In the genomic region with DNA sequence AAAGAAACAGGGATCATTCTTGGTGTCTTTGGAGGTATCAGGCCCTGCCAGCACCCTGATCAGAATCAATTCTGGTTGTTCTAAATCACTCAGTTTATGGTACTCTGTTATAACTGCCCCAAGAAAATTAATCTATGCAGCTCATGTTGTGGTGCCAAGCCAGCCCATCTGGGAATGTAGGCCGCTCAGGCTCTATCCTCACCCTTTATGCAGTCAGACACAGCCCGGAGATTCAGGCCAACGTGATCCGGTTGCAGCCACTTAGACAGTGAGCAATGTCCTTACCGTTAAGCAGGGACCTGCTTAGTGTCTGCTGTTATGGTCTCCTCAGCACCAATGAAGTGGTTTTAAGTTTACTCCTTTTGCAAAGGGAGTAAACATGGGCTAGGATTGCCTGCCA, we compare ENCODE assay signal across 17 mouse cellular contexts.
DNase-seq lines count a peak whose midpoint lies in the region; ATAC-seq and TF ChIP-seq lines count a peak whose summit lies in the region.
"Had no signal": no experiment of that assay in that cellular context is flagged by ENCODE, and none has a peak within 500 bp of the region (broad histone marks: within the 10 kb centered on the region; RNA-seq: fewer than 3 reads in every experiment).

No protein-coding gene starts in this region.

- no peak overlapping the region for H3K4me2 ChIP-seq in embryonic facial prominence, embryonic 11.5 days (ENCODE audit: low read depth, low read length)
- no peak overlapping the region for H3K4me2 ChIP-seq in neural tube, embryonic 13.5 days
- H3K4me2 ChIP-seq in neural tube, embryonic 15.5 days, result no peak overlapping the region
- no peak overlapping the region for H3K4me2 ChIP-seq in hindbrain, postnatal 0 days (ENCODE audit: low read depth, low read length)
- H3K4me2 ChIP-seq: limb, embryonic 15.5 days; liver, embryonic 15.5 days; neural tube, embryonic 12.5 days had no signal

- no peaks in the 10 kb centered on the region for H3K27me3 ChIP-seq in embryonic facial prominence, embryonic 11.5 days (ENCODE audit: control insufficient read depth, insufficient read depth, low read length)
- no peaks in the 10 kb centered on the region for H3K27me3 ChIP-seq in embryonic facial prominence, embryonic 10.5 days (replicated peaks; ENCODE audit: low read depth, poor library complexity, severe bottlenecking)
- H3K27me3 ChIP-seq in neural tube, embryonic 13.5 days, result no peaks in the 10 kb centered on the region
- no peaks in the 10 kb centered on the region for H3K27me3 ChIP-seq in neural tube, embryonic 15.5 days (replicated peaks)
- no peaks in the 10 kb centered on the region for H3K27me3 ChIP-seq in hindbrain, postnatal 0 days (ENCODE audit: insufficient read depth, low read length)
- H3K27me3 ChIP-seq in limb, embryonic 10.5 days (ENCODE audit: low read depth, poor library complexity, severe bottlenecking), result no peaks in the 10 kb centered on the region
- H3K27me3 ChIP-seq: limb, embryonic 15.5 days; liver, embryonic 15.5 days; neural tube, embryonic 12.5 days had no signal

- no peaks in the 10 kb centered on the region for H3K4me1 ChIP-seq in embryonic facial prominence, embryonic 11.5 days (ENCODE audit: control insufficient read depth, insufficient read depth, low read length)
- no peaks in the 10 kb centered on the region for H3K4me1 ChIP-seq in embryonic facial prominence, embryonic 10.5 days
- no peaks in the 10 kb centered on the region for H3K4me1 ChIP-seq in neural tube, embryonic 13.5 days (replicated peaks)
- H3K4me1 ChIP-seq in neural tube, embryonic 15.5 days, result no peaks in the 10 kb centered on the region
- H3K4me1 ChIP-seq in hindbrain, postnatal 0 days (ENCODE audit: insufficient read depth, low read length), result no peaks in the 10 kb centered on the region
- H3K4me1 ChIP-seq in limb, embryonic 10.5 days, result no peaks in the 10 kb centered on the region
- H3K4me1 ChIP-seq: heart, embryonic 10.5 days; limb, embryonic 15.5 days; liver, embryonic 15.5 days; neural tube, embryonic 12.5 days had no signal

- no peak overlapping the region for H3K9ac ChIP-seq in embryonic facial prominence, embryonic 11.5 days (replicated peaks; ENCODE audit: low read length)
- no peak overlapping the region for H3K9ac ChIP-seq in neural tube, embryonic 13.5 days
- no peak overlapping the region for H3K9ac ChIP-seq in neural tube, embryonic 15.5 days (replicated peaks)
- no peak overlapping the region; the same call in 1 of the 2 replicates for H3K9ac ChIP-seq in hindbrain, postnatal 0 days (replicated peaks; ENCODE audit: low read length)
- H3K9ac ChIP-seq: limb, embryonic 15.5 days; liver, embryonic 15.5 days; neural tube, embryonic 12.5 days had no signal

- no peak for TF ChIP-seq CTCF in hindbrain, postnatal 0 days (IDR thresholded peaks at IDR 0.05; ENCODE audit: low read depth)

- DNase-seq in embryonic facial prominence, embryonic 11.5 days (ENCODE audit: low spot score), result no peak
- DNase-seq in embryonic facial prominence, embryonic 10.5 days (ENCODE audit: low spot score), result no peak
- peak; percentile 13 for DNase-seq in gastrocnemius, postnatal 10 days
- no peak for DNase-seq in gastrocnemius, postnatal 4 days (ENCODE audit: low spot score in 2 of 2)
- no peak for DNase-seq in hindbrain, postnatal 0 days (ENCODE audit: low spot score)
- DNase-seq in limb, embryonic 10.5 days (ENCODE audit: low spot score), result no peak
- DNase-seq: adrenal gland, postnatal 36 days; kidney, adult 11 months; thymus, postnatal 14 days had no signal

- no peak overlapping the region for H3K27ac ChIP-seq in embryonic facial prominence, embryonic 11.5 days (replicated peaks; ENCODE audit: low read depth, low read length)
- no peak overlapping the region for H3K27ac ChIP-seq in embryonic facial prominence, embryonic 10.5 days (replicated peaks)
- no peak overlapping the region for H3K27ac ChIP-seq in neural tube, embryonic 13.5 days (replicated peaks)
- no peak overlapping the region for H3K27ac ChIP-seq in neural tube, embryonic 15.5 days (replicated peaks)
- no peak overlapping the region for H3K27ac ChIP-seq in hindbrain, postnatal 0 days
- H3K27ac ChIP-seq in limb, embryonic 10.5 days, result no peak overlapping the region
- H3K27ac ChIP-seq: heart, embryonic 10.5 days; limb, embryonic 15.5 days; liver, embryonic 15.5 days; macrophage; midbrain, embryonic 10.5 days; neural tube, embryonic 12.5 days had no signal

- ATAC-seq in embryonic facial prominence, embryonic 11.5 days (replicated peaks; ENCODE audit: insufficient number of reproducible peaks, low FRiP score, low TSS enrichment, low read depth), result 0 out of 2 replicates have a peak, but pooled peaks have one; percentile 14
- 0 out of 2 replicates have a peak, but pooled peaks have one; percentile 40 for ATAC-seq in neural tube, embryonic 13.5 days (ENCODE audit: low read depth)
- ATAC-seq in neural tube, embryonic 15.5 days (ENCODE audit: low FRiP score), result no peak
- 0 out of 2 replicates have a peak, but pooled peaks have one; percentile 35 for ATAC-seq in hindbrain, postnatal 0 days

- no peak overlapping the region for H3K4me3 ChIP-seq in embryonic facial prominence, embryonic 11.5 days (ENCODE audit: low read depth, low read length)
- no peak overlapping the region for H3K4me3 ChIP-seq in embryonic facial prominence, embryonic 10.5 days
- no peak overlapping the region for H3K4me3 ChIP-seq in neural tube, embryonic 13.5 days
- no peak overlapping the region for H3K4me3 ChIP-seq in neural tube, embryonic 15.5 days (replicated peaks)
- no peak overlapping the region for H3K4me3 ChIP-seq in hindbrain, postnatal 0 days (ENCODE audit: low read length)
- no peak overlapping the region for H3K4me3 ChIP-seq in limb, embryonic 10.5 days
- H3K4me3 ChIP-seq: heart, embryonic 10.5 days; limb, embryonic 15.5 days; liver, embryonic 15.5 days; midbrain, embryonic 10.5 days; neural tube, embryonic 12.5 days had no signal

- H3K9me3 ChIP-seq in embryonic facial prominence, embryonic 11.5 days (replicated peaks; ENCODE audit: control insufficient read depth, low read length), result no peaks in the 10 kb centered on the region
- no peaks in the 10 kb centered on the region for H3K9me3 ChIP-seq in embryonic facial prominence, embryonic 10.5 days
- no peaks in the 10 kb centered on the region for H3K9me3 ChIP-seq in neural tube, embryonic 13.5 days
- no peaks in the 10 kb centered on the region for H3K9me3 ChIP-seq in neural tube, embryonic 15.5 days (replicated peaks)
- no peaks in the 10 kb centered on the region for H3K9me3 ChIP-seq in hindbrain, postnatal 0 days (ENCODE audit: low read length)
- H3K9me3 ChIP-seq in limb, embryonic 10.5 days (replicated peaks), result no peaks in the 10 kb centered on the region
- H3K9me3 ChIP-seq: heart, embryonic 10.5 days; limb, embryonic 15.5 days; liver, embryonic 15.5 days; midbrain, embryonic 10.5 days; neural tube, embryonic 12.5 days had no signal

- H3K36me3 ChIP-seq in embryonic facial prominence, embryonic 11.5 days (replicated peaks; ENCODE audit: control insufficient read depth, insufficient read depth, low read depth, low read length), result no peaks in the 10 kb centered on the region
- H3K36me3 ChIP-seq in embryonic facial prominence, embryonic 10.5 days (replicated peaks), result no peaks in the 10 kb centered on the region
- H3K36me3 ChIP-seq in neural tube, embryonic 13.5 days, result no peaks in the 10 kb centered on the region
- H3K36me3 ChIP-seq in neural tube, embryonic 15.5 days, result no peaks in the 10 kb centered on the region
- no peaks in the 10 kb centered on the region for H3K36me3 ChIP-seq in hindbrain, postnatal 0 days (ENCODE audit: insufficient read depth, low read length)
- H3K36me3 ChIP-seq in limb, embryonic 10.5 days, result no peaks in the 10 kb centered on the region
- H3K36me3 ChIP-seq: heart, embryonic 10.5 days; limb, embryonic 15.5 days; liver, embryonic 15.5 days; midbrain, embryonic 10.5 days; neural tube, embryonic 12.5 days had no signal

- WGBS in embryonic facial prominence, embryonic 11.5 days, result 86% methylated on average over 5 of the region's 5 CpGs
- WGBS in embryonic facial prominence, embryonic 10.5 days, result 86% methylated on average over 5 of the region's 5 CpGs
- 76% methylated on average over 5 of the region's 5 CpGs for WGBS in neural tube, embryonic 13.5 days
- WGBS in neural tube, embryonic 15.5 days, result 79% methylated on average over 5 of the region's 5 CpGs
- 60% methylated on average over 5 of the region's 5 CpGs for WGBS in hindbrain, postnatal 0 days
- WGBS in limb, embryonic 10.5 days, result 79% methylated on average over 5 of the region's 5 CpGs
